Mouse (Mus musculus): ENCODE measurements at regions not wholly inside any gene's neighbourhood (a gene's known extent, or its start where the extent isn't known, plus 50 kb on each side); places are given as distances from the start of the nearest gene placed in this dataset.

DNA sequence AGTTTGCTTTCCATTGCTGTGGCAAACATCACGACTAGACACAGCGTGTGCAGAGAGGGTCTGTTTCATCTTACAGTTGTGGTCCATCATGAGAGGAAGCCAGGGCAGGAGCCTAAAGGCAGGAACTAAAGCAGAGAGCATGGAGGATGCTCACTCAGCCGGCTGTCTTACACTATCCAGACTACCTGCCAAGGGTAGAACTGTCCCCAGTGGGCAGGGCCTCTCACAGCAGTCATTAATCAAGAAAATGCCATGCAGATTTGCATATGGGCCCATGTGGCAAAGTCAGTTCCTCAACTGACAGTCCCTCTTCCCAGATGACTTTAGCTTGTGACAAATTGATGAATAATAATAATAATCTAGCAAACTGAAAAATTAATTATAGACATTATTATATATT lies 192.6 kb downstream of the Sp3 start:
- TF ChIP-seq CTCF (IDR thresholded peaks at IDR 0.05; ENCODE audit: low read depth) = no peak
- 91% methylated on average over 3 of the region's 3 CpGs for WGBS
- no peaks in the 10 kb centered on the region for H3K36me3 ChIP-seq (ENCODE audit: insufficient read depth)
- no peaks in the 10 kb centered on the region for H3K4me1 ChIP-seq (ENCODE audit: insufficient read depth)
- H3K9ac ChIP-seq = no peak overlapping the region
- ATAC-seq = no peak
- no peaks in the 10 kb centered on the region for H3K27me3 ChIP-seq (ENCODE audit: insufficient read depth, low read length)
- DNase-seq = no peak
- no peak overlapping the region for H3K4me2 ChIP-seq (ENCODE audit: low read depth)
- H3K27ac ChIP-seq (ENCODE audit: low read depth, low read length) = no peak overlapping the region
- H3K9me3 ChIP-seq (ENCODE audit: low read length) = no peaks in the 10 kb centered on the region
- H3K4me3 ChIP-seq (ENCODE audit: low read depth, low read length) = no peak overlapping the region

DNA sequence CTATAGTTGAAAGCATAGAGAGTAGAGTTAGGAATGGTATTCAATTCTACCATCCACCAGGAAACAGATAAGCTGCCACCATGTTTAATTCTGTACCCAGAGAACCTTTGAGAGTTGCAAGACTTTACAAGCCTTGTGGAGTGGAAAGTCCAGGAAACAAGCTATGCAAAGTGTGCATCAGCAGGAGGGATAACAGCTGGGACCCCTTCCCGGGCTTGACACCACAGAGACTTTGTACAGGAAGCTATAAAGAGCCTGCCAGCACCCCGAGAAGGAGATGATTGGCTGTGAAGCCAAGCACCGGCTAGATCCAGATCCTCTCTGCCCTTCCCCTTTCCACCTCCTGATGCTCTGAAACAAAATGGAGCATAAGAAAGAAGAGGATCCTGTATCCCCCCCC lies 188.8 kb downstream of the Sp3 start:
- H3K36me3 ChIP-seq (ENCODE audit: insufficient read depth) = no peaks in the 10 kb centered on the region
- H3K9ac ChIP-seq = no peak overlapping the region
- no peaks in the 10 kb centered on the region for H3K4me1 ChIP-seq (ENCODE audit: insufficient read depth)
- no peak overlapping the region for H3K4me3 ChIP-seq (ENCODE audit: low read depth, low read length)
- H3K4me2 ChIP-seq (ENCODE audit: low read depth) = no peak overlapping the region
- no peak overlapping the region for H3K27ac ChIP-seq (ENCODE audit: low read depth, low read length)
- no peak for TF ChIP-seq CTCF (IDR thresholded peaks at IDR 0.05; ENCODE audit: low read depth)
- H3K9me3 ChIP-seq (ENCODE audit: low read length) = no peaks in the 10 kb centered on the region
- no peaks in the 10 kb centered on the region for H3K27me3 ChIP-seq (ENCODE audit: insufficient read depth, low read length)
- DNase-seq = no peak
- 62% methylated on average over 3 of the region's 3 CpGs for WGBS
- ATAC-seq = no peak

GRCm38 (mm10) chr2:72793424-72793823 lies 186.8 kb downstream of the Sp3 start:
- no peaks in the 10 kb centered on the region for H3K9me3 ChIP-seq (ENCODE audit: low read length)
- no peak for TF ChIP-seq CTCF (IDR thresholded peaks at IDR 0.05; ENCODE audit: low read depth)
- 80% methylated on average over 10 of the region's 10 CpGs for WGBS
- H3K27ac ChIP-seq (ENCODE audit: low read depth, low read length) = no peak overlapping the region
- H3K9ac ChIP-seq = no peak overlapping the region
- H3K27me3 ChIP-seq (ENCODE audit: insufficient read depth, low read length) = no peaks in the 10 kb centered on the region
- no peak overlapping the region for H3K4me3 ChIP-seq (ENCODE audit: low read depth, low read length)
- ATAC-seq = no peak
- H3K36me3 ChIP-seq (ENCODE audit: insufficient read depth) = no peaks in the 10 kb centered on the region
- no peak overlapping the region for H3K4me2 ChIP-seq (ENCODE audit: low read depth)
- DNase-seq = no peak
- H3K4me1 ChIP-seq (ENCODE audit: insufficient read depth) = no peaks in the 10 kb centered on the region

GRCm38 (mm10) chr2:72794501-72794900 lies 185.7 kb downstream of the Sp3 start:
- DNase-seq (no peak), ATAC-seq (no peak)
- no peak overlapping the region for H3K4me2 ChIP-seq (ENCODE audit: low read depth)
- no peaks in the 10 kb centered on the region for H3K4me1 ChIP-seq (ENCODE audit: insufficient read depth)
- no peak overlapping the region for H3K9ac ChIP-seq
- no peak for TF ChIP-seq CTCF (IDR thresholded peaks at IDR 0.05; ENCODE audit: low read depth)
- H3K27ac ChIP-seq (ENCODE audit: low read depth, low read length) = no peak overlapping the region
- H3K9me3 ChIP-seq (ENCODE audit: low read length) = no peaks in the 10 kb centered on the region
- no peak overlapping the region for H3K4me3 ChIP-seq (ENCODE audit: low read depth, low read length)
- H3K27me3 ChIP-seq (ENCODE audit: insufficient read depth, low read length) = no peaks in the 10 kb centered on the region
- no peaks in the 10 kb centered on the region for H3K36me3 ChIP-seq (ENCODE audit: insufficient read depth)
- WGBS = 58% methylated on average over 4 of the region's 4 CpGs

DNA sequence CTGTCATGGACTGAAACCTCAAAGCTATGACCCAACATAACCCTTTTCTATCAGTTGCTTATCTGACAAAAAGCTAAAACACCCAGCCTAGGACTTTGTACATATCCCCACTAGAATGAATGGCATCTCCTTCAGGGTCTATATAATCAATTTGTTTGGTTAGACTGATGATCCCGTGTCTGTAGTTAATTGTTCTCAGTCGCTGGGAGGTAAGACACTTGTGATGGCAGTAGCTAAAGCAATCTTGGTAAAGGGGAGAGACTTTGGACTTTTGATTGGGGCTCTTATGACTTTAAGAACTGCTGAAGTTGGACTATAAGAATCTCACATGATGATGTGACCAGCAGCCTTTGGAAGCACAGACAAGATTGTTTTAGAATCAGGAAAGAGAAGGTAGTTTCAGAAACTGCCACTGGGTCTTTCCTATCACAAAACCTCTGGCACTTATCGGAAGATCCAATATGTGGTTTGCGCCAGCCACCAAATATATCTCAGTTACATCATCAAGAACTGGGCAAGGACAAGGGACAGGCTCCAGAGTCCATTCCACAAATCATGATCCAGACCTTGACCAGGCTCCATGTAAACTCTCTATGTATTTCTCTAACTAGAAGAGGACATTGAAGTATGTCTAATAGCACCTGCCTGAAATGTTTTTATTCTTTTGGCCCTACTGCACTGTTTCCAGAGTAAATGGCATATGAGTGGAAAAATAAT lies 183.1 kb downstream of the Sp3 start:
- no peak overlapping the region for H3K4me2 ChIP-seq (ENCODE audit: low read depth)
- no peak overlapping the region for H3K9ac ChIP-seq
- TF ChIP-seq CTCF (IDR thresholded peaks at IDR 0.05; ENCODE audit: low read depth) = no peak
- 0 out of 2 replicates have a peak, but pooled peaks cover 4% of the 10 kb centered on the region for H3K9me3 ChIP-seq (ENCODE audit: low read length)
- ATAC-seq = no peak
- no peaks in the 10 kb centered on the region for H3K27me3 ChIP-seq (ENCODE audit: insufficient read depth, low read length)
- no peaks in the 10 kb centered on the region for H3K36me3 ChIP-seq (ENCODE audit: insufficient read depth)
- no peak overlapping the region for H3K4me3 ChIP-seq (ENCODE audit: low read depth, low read length)
- no peaks in the 10 kb centered on the region for H3K4me1 ChIP-seq (ENCODE audit: insufficient read depth)
- no peak for DNase-seq
- WGBS = 89% methylated on average over 4 of the region's 4 CpGs
- no peak overlapping the region for H3K27ac ChIP-seq (ENCODE audit: low read depth, low read length)

GRCm38 (mm10) chr2:72800696-72801095 lies 179.6 kb downstream of the Sp3 start:
- H3K27ac ChIP-seq (ENCODE audit: low read depth, low read length) = no peak overlapping the region
- H3K4me1 ChIP-seq (ENCODE audit: insufficient read depth) = no peaks in the 10 kb centered on the region
- 72% methylated on average over 7 of the region's 7 CpGs for WGBS
- no peak overlapping the region for H3K4me2 ChIP-seq (ENCODE audit: low read depth)
- H3K27me3 ChIP-seq (ENCODE audit: insufficient read depth, low read length) = no peaks in the 10 kb centered on the region
- no peak overlapping the region for H3K9ac ChIP-seq
- DNase-seq (no peak), ATAC-seq (no peak)
- no peak for TF ChIP-seq CTCF (IDR thresholded peaks at IDR 0.05; ENCODE audit: low read depth)
- no peaks in the 10 kb centered on the region for H3K36me3 ChIP-seq (ENCODE audit: insufficient read depth)
- H3K9me3 ChIP-seq (ENCODE audit: low read length) = 0 out of 2 replicates have a peak, but pooled peaks cover 4% of the 10 kb centered on the region
- H3K4me3 ChIP-seq (ENCODE audit: low read depth, low read length) = no peak overlapping the region

GRCm38 (mm10) chr2:72813282-72813974 lies 166.8 kb downstream of the Sp3 start:
- H3K4me3 ChIP-seq (ENCODE audit: low read depth, low read length) = no peak overlapping the region
- H3K36me3 ChIP-seq (ENCODE audit: insufficient read depth) = no peaks in the 10 kb centered on the region
- 45% methylated on average over 14 of the region's 14 CpGs for WGBS
- TF ChIP-seq CTCF (IDR thresholded peaks at IDR 0.05; ENCODE audit: low read depth) = no peak
- ATAC-seq (no peak; the same call in 1 of the 2 replicates), DNase-seq (peak; percentile 26)
- peaks cover 5% of the 10 kb centered on the region; the same call in 1 of the 2 replicates for H3K27me3 ChIP-seq (ENCODE audit: insufficient read depth, low read length)
- no peak overlapping the region for H3K9ac ChIP-seq
- H3K27ac ChIP-seq (ENCODE audit: low read depth, low read length) = no peak overlapping the region
- no peaks in the 10 kb centered on the region for H3K9me3 ChIP-seq (ENCODE audit: low read length)
- H3K4me1 ChIP-seq (ENCODE audit: insufficient read depth) = no peaks in the 10 kb centered on the region
- no peak overlapping the region for H3K4me2 ChIP-seq (ENCODE audit: low read depth)
